Mouse (Mus musculus) kidney, adult 9 months (tissue): ENCODE measurements at regions not wholly inside any gene's neighbourhood (a gene's known extent, or its start where the extent isn't known, plus 50 kb on each side); places are given as distances from the start of the nearest gene placed in this dataset.

Source experiments
- DNase-seq: peaks from one replicate; pipeline ENCODE4 v3.0.0; 2022

GRCm38 (mm10) chr8:10711474-10711873, 296.8 kb downstream of the Irs2 start:
- DNase-seq: no peak

DNA sequence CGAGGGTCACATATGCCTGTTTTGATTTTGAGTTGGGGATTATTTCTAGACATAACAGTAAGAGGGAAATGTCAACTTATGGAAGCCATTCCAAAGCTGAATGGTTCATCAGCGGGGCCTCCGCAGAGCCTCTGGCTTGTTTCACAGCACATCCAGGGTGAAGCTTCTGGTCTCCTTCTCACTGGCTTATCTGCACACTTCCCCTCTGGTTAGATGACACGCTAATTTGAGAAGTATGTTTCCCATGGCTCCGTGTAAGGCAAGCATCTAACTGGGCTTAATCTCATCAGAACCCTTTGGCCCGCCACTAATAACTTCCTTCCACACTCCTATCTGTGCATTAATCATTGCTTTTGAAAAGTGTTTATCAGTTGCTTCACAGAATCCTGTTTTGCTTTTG, 299.7 kb downstream of the Irs2 start:
- DNase-seq: no peak

GRCm38 (mm10) chr8:10707122-10707521, 301.1 kb downstream of the Irs2 start:
- no peak for DNase-seq

GRCm38 (mm10) chr8:10705909-10706308, 302.3 kb downstream of the Irs2 start:
- no peak for DNase-seq

- DNase-seq: no peak
Measured at GRCm38 (mm10) chr8:10702755-10703154, 305.5 kb downstream of the Irs2 start.

DNA sequence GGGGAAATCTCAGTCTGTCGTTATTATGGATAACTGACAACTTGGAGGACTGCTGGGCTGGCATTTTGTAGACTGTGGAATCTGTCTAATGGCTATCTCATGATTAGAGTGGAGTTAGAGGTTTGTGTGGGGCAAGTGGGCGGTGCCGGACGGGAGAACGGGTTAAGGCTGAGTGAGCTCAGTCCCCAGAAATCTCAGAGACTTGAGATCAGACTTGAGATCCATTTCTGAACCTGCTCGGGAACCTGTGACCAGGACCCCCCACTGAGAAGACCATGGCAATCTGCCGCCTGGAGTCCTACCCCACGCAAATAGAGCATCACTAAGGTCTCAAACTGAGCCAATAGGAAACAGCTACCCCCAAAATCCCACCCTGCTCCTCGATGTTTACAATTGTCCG, 306.0 kb downstream of the Irs2 start:
- no peak for DNase-seq

GRCm38 (mm10) chr8:10701648-10702061, 306.6 kb downstream of the Irs2 start:
- no peak for DNase-seq

DNA sequence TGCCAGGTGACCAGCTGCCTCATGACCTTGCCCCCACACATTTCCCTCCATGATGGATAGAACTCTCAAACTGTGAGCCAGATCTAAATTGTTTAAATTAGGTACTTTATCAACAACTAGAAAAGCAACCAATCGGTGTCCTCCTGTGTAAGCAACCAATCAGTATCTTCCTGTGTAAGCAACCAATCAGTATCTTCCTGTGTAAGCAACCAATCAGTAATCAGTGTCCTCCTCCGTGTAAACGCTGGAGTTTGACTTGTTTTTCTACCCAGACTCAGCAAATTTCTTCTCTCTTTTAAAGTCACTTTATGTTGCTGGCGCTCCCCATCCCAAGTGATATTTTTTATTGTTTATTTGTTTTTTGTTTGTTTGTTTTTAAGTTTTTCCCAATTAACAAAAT, 307.0 kb downstream of the Irs2 start:
- no peak for DNase-seq

DNA sequence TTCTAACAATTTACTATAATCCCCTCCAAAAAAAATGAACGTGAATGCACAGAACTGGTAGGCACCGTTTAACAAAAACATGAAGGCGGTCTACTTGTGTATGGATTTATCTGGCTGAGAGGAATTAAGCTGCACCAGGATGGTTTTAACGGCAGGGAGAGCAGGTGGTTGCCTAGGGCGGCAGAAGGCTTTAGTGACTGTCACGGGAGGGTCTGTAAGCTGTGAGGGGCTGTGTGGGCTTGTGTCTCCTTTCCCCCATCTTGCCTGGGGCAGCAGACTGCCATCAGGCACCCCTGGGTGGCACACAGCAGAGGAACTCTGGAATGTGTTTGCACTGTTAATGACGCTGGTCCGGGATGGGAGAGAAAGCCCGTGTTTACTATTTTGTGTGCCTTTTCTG, 308.6 kb downstream of the Irs2 start:
- no peak for DNase-seq

DNA sequence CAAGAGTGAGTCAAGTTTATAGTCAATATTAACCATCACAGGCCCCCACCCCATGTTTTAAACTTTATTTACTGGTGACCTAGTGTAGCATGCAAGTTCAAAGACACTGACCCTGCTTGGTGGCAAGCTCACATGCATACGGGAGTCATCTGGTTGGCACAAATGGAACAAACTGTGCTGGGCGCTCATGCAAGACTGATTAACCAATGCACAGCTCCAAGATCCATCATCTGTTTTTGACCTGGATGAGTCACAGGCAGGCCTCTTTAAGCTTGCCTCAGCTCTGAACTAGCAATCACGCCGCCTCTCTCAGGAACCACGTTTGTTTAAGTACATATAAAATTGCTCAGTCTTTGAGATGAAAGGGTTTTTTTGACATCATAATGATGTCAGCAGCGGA, 313.1 kb downstream of the Irs2 start:
- peak; percentile 71 for DNase-seq

GRCm38 (mm10) chr8:10690659-10691058, 317.6 kb downstream of the Irs2 start:
- no peak for DNase-seq

DNA sequence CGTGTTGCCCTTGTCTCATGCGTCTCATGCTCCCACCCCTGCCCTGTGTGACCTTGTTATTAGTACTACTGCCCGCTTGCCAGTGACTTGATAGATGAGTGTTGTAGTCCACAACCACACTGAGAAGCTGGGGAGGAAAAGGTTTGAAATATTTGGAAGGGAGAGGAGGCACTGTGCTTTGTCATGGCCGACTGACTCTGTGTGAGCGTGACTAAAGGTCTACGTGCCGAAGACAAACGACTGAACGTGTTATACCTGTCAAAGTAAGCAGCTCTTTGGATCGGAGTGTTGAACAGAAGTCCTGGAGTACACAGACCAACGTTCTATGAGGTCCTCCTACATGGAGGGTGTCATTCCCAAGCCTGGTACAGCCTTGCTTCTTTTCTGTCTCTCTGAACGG, 318.4 kb downstream of the Irs2 start:
- DNase-seq: peak; percentile 69

GRCm38 (mm10) chr8:10687867-10688561, 320.2 kb downstream of the Irs2 start:
- no peak for DNase-seq
